Mouse (Mus musculus) frontal cortex, adult (tissue): ENCODE measurements around the gene Ttc13.

Experiments
- ATAC-seq: cut with Nextera tagmentation; 2 replicates; pipeline ENCODE4 v1.9.2; 2017; ENCODE audit warnings: mild to moderate bottlenecking, moderate library complexity, mixed read lengths; ENCODE audit not compliant: low TSS enrichment

The Ttc13 gene

GRCm38 (mm10) chr8:124703526-124703925, 18.3 kb downstream of the Ttc13 start:
- no peak for ATAC-seq

GRCm38 (mm10) chr8:124702183-124702582, 19.6 kb downstream of the Ttc13 start:
- ATAC-seq, result peak; percentile 91

DNA sequence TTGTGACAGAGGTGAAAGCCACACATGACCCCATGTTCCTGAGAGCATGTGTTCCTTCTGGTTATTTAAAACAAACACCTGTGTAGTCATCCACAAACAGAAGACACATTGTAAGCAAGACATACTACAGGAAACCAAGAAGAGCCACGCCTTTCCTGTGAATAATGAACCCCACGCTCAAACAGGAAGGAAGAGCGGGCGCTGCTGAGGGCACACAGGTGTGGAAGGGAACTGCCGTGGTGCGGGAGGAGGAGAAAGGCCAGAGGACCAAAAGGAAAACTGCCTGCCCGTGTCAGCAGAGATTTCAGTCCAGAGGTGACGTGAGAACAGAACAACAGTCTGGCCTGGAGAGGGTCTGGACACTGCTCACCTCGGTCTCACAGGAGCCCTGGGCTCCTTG, 20.8 kb downstream of the Ttc13 start:
- no peak for ATAC-seq

DNA sequence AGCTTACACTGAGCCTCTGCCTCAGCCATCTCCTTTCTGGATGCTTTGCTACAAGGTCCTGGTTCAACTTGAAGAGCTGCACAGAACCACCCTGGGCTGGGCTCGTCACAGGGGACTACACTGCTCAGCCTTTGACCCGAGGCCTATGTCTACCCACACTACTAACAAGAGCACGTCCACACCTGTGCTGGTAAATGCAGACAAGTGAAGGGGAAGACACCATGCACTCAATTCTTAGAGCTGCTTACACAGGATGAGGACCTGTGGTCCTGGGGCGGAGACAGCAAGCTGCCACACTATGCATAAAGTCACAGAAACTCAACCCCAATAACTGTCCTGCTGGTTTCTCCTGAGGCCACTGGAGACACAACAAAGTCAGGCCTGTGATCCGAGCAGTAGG, 21.5 kb downstream of the Ttc13 start:
- ATAC-seq, result no peak

DNA sequence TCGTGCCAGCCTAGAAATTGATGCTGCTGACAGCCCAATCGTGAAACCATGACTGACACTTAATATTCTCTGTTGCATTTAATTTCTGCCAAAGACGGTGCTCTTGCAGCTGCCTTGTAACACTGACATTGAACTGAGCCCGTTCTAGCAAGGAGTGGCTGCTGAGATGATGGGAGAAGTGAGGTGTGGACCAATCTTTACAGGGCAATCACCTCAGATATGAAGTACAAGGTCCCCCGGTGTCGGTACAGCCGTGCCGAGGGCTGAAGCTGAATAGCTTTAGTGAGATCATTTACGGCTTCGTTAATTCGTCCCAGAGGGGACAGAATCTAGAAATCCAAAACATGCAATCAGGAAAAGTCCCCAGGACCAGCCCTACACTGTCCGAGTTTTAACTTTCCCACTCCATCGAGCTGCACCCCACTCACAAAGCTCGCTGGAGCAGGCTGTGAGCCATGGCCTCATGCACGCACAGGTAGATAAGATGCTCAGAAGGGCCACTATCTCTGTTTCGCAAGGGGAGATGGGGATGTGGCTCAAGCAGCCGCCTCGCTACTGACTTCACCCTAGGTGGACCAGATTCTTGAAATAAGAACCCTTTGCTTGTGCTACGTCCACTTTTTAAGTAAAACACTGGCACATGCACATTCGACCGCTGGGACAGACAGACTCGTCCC, 26.2 kb downstream of the Ttc13 start:
- ATAC-seq, result no peak

GRCm38 (mm10) chr8:124691706-124692105, 30.1 kb downstream of the Ttc13 start:
- ATAC-seq, result no peak

DNA sequence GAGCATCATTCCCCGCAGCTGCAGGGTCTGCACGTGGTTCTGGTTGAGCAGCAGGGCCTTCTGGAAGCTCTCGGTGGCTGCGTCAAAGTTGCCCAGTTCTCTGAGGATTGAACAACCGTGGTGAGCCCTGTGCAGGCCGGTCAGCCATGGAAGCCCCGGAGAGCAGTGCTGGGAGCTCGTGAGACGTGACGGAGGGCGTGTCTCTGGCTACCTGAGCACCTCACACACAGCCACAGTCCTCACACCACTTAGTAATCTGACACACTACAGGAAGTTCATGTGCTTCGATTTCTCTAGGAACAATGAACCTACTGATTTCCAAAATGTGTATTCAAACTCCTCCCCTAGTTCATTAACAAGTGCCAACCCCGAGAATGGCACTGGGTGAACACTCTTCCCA, 32.9 kb downstream of the Ttc13 start:
- ATAC-seq, result no peak

DNA sequence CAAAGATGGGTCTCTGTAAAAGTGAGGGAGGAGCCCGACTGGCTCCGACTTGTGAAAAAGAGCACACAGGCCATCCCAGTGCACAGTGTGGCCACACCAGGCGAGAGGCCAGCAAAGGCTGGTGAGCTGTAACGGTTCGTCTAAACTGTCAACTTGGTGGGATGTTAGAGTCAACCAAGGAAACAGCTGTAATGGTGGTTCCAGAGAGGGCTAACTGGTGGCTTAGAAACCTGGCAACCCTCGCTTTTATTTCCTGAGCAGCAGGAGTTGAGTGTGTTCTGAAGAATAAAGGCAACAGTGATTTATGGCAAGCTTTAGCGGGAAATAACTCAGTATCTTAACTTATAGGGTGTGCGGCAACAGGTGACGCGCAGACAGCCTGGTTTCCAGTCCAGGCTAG, 39.6 kb downstream of the Ttc13 start:
- ATAC-seq, result no peak

GRCm38 (mm10) chr8:124681792-124682157, 40.0 kb downstream of the Ttc13 start:
- no peak for ATAC-seq

GRCm38 (mm10) chr8:124681077-124681791, 40.5 kb downstream of the Ttc13 start:
- no peak for ATAC-seq

DNA sequence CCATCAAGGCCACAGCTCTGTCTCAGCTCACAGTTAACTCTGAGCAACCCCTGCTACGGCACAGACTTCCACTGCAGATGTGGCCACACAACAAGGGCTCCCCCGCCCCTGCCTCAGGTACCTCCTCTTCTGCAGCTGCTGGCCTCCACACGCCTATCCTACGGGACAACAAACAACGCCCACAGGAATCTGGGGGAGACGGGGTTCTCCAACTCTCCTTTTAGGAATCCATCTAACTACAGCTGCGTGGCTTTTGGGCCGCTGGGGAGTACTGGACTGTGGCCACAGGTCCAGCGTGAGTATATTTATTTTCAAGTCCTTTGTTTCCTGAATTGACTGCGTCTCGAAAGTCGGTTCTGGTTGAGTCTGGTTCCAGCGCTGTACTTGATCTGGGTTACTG, 43.5 kb downstream of the Ttc13 start:
- no peak for ATAC-seq

DNA sequence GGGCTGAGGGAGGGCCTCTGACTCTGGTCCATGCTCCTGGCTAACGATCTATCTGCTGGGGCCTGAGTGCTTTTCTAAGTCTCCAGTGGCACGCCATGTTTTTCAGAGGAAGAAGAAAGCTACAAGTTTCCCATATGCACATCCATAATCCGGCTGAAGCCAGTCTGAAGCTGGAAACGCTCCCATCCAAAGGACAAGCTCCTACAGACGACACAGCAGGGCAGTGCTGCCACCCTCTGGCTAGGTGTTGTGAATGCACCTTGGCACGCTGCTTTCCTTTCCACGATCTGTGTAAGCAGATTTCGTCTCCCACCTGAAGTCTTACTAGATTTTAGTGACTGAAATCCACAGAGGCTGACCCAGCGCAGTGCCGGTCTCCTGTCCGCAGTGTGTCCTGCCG, 44.3 kb downstream of the Ttc13 start:
- peak; percentile 84 for ATAC-seq

GRCm38 (mm10) chr8:124677078-124677477, 44.7 kb downstream of the Ttc13 start:
- ATAC-seq, result no peak

DNA sequence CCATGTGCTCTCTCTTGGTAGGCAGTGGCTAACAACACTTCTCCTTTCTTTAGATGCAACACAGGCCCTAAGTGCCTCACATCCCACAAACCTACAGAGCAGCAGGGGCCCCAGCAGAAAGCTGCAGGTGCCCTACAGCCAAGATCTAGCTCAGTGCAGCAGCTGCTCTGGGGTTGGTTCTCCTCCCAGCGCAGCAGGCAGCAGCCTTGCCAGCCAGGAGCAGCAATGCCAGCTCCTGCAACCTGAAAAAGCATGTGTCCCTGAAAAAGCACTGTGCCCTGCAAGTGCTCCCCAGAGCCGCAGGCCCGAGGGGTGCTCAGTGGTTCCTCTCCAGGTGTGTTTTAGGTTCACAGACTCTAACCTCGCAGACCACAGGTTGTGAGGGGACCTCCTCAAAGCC, 45.1 kb downstream of the Ttc13 start:
- peak; percentile 36; the same call in 1 of the 2 replicates for ATAC-seq

GRCm38 (mm10) chr8:124672345-124672744, 49.4 kb downstream of the Ttc13 start:
- ATAC-seq, result no peak

- ATAC-seq, result no peak
Measured at GRCm38 (mm10) chr8:124668798-124669197, 53.0 kb downstream of the Ttc13 start.

GRCm38 (mm10) chr8:124664414-124664813, 57.4 kb downstream of the Ttc13 start:
- no peak for ATAC-seq

DNA sequence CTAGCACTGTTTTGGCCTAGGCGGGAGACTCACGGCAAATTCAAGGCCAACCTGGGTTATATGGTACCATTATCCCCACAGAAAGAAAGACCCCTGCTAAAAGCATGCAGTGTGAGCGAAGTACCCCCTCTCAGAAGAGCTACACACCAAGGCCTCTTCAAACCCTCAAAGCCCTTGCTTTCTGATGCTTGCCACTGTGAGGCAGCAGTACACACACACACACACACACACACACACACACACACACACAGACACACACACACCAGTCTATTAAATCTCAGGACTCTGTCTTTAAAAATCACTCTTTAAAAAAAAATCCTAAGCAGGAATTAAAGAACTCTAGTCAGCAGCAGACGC, 57.9 kb downstream of the Ttc13 start:
- no peak for ATAC-seq

DNA sequence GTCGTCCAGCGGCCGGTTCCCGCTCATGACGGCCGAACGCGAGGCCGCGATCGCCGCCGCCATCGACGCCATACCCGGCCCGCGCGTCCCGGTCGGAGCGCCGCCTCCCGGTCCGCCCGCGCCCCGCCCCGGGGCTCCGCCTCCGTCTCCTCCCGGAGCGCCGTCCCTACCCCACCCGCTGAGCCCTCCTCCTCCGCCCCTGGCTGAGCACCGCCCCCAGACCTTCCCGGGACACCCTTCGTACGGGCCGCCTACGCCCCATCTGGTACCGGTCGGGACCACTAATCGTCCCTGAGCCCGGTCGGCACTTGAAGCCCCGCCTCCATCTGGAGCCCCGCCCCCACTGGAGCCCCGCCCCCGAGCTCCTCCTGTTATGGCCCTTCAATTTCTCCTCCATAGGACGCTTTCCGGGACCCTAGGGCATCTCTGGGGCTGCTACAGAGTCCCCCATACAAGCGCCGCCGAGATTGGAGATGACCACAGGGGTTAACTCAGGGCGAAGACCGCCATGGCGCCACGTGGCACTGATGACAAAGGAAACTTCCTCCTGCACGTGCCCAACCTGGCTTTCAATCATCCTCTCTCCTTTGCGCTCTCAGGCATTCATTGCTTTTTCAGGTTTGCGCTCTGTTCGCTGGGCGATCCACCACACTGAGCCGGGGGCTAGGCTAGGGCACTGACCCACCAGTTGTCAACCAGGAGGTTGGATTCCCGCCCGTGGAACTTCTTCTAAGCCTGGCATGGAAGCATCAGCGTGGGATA, 58.5 kb downstream of the Ttc13 start, which contains the start of gene 2310022B05Rik:
TSS of gene 2310022B05Rik (minus strand) at position 258 of the 762 bp plus-strand sequence.
- ATAC-seq, result peak; percentile 58

DNA sequence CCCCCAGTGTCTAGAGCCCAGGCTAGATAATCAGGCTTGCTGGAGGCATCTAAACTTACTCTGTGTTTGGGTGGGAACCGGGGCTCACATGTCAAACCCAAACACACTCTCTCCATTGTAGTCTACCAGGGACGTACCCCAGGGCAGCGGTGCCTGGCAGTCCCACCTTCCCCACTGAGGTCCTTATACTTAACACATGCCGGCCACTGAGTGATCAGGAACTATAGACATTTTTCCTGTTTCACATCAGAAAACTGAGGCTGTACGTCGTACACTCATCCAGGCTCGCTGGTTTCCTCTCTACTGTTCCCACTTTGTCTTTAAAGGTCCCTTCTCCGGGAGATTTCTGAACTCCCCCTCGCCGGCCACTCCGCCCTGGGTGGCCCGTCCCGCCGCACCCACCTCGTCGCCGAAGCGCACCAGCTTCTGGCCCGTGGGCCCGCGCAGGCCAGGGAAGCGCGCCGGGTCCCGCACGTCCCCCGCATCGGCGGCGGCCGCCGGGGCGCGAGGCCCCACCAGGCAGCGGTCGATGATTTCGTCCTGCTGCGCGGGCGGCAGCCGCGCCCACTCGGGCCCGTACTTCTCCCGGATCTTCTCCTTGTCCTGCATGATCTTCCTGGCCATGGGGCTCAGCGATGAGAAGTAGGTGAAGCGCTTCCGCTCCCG, 59.2 kb downstream of the Ttc13 start:
- ATAC-seq, result peak; percentile 2; the same call in 1 of the 2 replicates

DNA sequence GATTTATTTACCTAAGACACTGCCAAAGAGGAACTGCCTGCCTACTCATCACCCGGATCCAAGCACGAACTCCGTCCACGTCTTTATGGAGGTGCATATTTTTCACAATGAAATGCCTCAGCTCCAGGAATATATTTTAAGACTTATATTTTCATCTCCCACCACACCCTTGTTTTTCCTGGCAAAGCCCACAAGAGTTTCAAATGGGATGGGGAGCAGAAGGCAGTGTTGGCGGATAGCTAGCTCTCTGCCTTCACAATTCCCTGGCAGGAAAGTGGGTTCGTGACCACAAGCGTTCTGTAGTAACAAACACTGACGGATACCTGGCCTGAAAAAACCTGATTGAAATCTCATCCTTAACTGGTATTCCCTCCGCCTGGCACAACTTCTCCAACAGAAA, 60.0 kb downstream of the Ttc13 start:
- ATAC-seq, result peak; percentile 60

- no peak for ATAC-seq
Measured at GRCm38 (mm10) chr8:124658415-124658814, 63.4 kb downstream of the Ttc13 start.
